Mouse (Mus musculus) megakaryocyte progenitor cell, adult 5-6 weeks (primary cell): Measurements from ENCODE around the gene Slc19a2. TPM values are rescaled to one million over a fixed set of nuclear protein-coding genes. Genes with fewer than 3 reads are reported as not detected.

Experiments used
- ATAC-seq: replicated peaks from 2 replicates; pipeline ENCODE4 v1.8.0; 2016; ENCODE audit warnings: mild to moderate bottlenecking, moderate TSS enrichment, inconsistent platforms; ENCODE audit not compliant: poor library complexity
- total RNA-seq, 2 experiments: library from RNA; stranded (forward) in 1 of 2; stranded (reverse) in 1 of 2; fragments of 157-497, 149-512 nt in 1 of 2; fragments of 200-1000 nt in 1 of 2; gene quantifications; 2 replicates each; pipeline versions ENCODE4 v1.2.3 to v1.2.4; 2015 to 2017

The Slc19a2 gene
- total RNA-seq, 2 experiments from 2014 or later: 4.4 to 10.3 TPM

DNA sequence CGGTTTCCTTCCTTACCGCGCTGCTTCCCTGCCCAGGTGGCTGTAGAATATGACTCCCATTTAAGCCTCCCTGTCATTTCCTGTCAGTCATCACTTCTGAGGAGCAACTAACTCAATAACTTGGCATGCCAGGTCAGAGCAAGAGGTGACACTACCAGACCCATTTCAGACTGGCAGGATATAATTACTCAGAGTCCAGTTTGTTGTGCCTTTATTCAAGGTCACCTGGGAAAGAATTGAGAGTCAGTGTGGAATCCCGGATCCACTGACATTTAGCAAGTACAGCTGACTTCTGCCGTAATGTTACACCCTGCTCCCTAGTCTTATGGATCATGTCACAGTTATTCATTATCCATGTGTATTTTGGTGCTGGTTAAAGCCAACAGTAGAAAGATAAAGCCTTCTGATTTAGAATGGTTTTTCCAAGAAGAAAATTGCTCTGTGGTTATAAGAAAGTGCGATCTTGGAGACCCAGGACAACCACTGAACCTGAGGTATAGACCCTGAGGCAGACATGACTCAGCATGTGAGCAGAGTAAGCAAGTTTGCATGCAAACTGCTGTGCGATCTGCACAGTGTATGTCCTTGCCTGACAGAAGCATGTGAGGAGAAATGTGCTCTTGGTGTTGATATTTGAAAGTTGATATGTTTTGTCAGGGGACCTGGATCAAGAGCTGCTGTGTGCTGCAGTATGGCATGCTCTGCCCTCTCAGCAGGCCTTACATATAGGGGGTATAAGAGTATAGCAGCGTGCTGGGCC lies 1.7 kb downstream of the Slc19a2 start:
- no peak for ATAC-seq

DNA sequence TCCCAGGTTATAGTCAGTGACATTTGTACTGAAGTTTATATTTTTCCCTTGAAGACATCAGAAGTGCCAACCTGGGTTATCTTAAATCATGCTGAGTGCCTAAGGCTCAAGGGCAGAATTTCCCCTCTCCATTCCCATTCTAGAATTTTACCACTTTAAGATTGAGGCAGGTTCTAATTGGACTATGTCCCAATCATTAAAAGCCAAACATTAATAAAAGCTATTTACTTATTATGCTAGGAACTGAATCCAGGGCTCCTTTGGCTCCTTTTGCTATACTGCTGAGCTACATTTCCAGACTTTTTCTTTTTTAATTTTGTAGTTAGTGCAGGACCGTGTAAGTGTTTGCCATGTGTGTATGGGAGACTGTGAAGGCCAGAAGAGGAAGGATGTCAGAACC lies 2.6 kb downstream of the Slc19a2 start:
- no peak for ATAC-seq

DNA sequence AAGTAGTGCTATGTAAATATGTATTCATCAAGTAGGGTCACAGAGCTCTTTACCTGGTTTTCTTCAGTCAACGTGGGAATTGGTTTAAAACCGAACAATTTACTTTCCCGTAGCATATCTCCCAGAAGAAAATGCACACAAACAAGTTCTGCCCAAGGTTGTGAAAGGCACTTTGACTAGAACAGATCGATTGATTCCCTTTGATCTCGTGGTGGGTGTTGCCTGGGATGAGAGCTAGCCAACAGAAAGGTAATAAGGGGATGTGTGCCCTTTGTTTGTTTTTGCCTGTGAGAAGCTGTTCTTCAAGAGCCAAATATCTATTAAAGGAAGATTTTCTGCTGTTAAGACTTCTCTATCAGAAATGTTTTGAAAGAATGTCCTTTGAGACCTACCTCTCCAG lies 3.7 kb downstream of the Slc19a2 start:
- ATAC-seq: no peak

DNA sequence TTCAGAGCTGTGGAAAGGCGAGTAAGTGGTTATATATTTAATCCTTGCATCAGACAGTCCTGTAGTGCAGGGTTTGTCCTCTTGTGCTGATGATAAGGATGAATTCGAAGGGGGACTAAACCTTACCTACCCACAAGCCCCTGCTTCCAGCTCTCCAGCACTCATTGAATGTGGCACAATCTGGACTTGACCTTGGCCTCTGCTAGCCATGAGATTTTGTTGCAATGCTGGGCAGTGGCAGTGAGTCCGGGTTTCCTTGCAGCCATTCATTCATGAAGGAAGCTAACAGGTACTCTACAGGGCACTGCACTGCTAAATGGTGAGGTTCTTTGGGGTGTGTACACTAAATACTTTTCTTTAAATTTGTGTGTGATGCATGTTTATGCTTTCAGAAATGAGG lies 6.0 kb downstream of the Slc19a2 start:
- ATAC-seq: no peak

DNA sequence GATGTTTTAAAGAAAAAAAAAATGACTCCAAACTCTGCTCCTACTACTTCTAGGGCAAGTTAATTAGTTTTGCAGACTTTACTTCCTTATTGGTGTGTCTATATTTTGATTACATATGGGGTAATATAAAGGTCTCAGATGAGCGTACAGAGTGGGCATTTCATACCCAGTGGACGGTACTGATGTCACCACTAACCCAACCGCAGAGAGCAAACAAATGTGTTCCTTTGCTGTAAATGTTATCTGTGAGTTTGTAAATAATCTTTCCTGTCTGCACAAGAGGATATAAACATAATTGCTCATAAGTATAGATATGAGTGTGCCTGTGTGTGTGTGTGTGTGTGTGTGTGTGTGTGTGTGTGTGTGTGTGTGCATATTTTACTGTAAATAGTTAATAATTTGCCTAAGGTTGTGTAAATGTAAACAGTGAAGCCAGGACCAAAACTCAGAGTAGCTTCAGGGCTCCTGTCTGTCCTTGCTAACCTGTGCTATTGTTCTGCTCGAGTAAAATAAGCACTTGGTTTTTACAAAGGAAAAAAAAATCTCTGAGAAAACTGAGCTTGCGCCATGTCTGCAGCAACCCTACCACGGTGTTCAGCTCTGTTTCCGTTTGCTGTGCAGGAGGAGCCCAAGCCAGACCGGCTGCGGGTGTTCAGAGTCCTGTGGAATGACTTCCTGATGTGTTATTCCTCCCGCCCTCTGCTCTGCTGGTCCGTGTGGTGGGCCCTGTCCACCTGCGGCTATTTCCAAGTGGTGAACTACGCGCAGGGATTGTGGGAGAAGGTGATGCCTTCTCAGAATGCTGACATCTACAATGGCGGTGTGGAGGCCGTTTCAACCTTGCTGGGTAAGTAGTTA lies 11.6 kb downstream of the Slc19a2 start:
- ATAC-seq: no peak

DNA sequence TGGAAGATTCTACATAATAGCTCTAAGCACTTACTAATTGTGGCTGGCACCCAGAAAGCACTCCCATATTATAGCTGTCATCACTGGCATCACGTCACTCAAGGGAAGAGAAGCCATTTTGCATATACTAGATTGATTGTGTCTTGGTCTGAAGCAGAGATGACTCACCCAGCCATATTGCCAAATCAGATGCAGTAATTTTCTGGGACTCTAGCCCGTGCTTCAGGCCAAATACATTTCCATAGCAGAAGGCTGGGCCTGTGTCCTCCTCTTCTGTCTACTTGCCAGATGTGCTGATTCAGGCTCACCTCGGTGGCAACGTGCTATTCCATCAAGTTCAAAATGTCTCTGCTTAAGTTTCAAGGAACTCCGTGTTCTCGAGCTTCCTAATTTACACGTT lies 12.7 kb downstream of the Slc19a2 start:
- no peak for ATAC-seq

- ATAC-seq: no peak
Measured at GRCm38 (mm10) chr1:164270941-164271340, 22.1 kb downstream of the Slc19a2 start.

GRCm38 (mm10) chr1:164273659-164274058 lies 24.8 kb downstream of the Slc19a2 start:
- ATAC-seq: no peak

DNA sequence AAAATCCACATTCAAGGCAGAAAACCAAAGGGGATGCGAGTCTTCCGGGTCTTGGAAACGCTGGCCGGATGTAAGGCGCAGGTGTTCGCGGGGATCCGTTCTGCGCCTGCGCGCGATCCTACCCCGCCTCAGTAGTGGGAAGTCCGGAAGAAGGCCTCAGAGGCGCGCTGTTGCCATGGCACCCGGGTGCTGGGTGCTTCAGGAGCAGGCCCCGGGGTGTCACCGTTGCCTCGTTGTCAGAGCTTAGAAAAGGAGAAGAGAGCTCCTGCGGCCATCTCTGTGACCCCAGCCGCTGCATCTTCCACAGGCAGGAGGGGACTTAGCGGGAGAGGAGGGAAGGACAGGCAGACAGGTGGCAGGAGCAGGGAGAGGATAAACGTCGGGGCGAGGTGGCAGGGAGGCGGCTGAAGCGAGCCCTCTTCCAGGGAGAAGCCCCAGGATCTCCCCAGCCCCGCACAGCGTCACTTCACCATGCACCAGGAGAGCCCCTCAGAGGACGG lies 26.7 kb downstream of the Slc19a2 start, which contains the start of gene Ccdc181:
Gene Ccdc181 (plus strand): TSS at position 131 of the 500 bp plus-strand sequence.
- peak; percentile 99 for ATAC-seq

- ATAC-seq: no peak
Measured at GRCm38 (mm10) chr1:164276552-164276951, 27.7 kb downstream of the Slc19a2 start.

DNA sequence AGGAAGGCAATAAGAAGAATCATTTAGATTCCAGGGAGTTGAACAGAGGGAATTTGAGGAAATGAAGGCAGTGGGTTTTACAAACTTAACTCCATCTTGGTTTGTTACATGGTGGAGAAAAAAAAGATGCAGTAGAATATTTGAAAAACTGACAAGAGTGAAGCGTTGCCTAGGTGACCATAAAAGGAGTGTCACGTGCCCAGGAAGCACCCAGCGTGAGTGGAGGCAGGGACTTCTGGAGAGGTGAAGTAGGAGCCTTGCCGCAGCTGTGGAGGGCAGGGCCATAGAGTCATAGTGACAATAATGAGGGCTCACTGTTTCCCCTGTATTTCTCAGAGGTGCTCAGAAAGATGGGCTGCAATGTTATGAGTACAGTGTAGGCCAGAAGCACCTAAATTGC lies 30.5 kb downstream of the Slc19a2 start:
- ATAC-seq: no peak

GRCm38 (mm10) chr1:164284007-164284406 lies 35.2 kb downstream of the Slc19a2 start:
- no peak for ATAC-seq

- no peak for ATAC-seq
Measured at GRCm38 (mm10) chr1:164287406-164287805, 38.6 kb downstream of the Slc19a2 start.

DNA sequence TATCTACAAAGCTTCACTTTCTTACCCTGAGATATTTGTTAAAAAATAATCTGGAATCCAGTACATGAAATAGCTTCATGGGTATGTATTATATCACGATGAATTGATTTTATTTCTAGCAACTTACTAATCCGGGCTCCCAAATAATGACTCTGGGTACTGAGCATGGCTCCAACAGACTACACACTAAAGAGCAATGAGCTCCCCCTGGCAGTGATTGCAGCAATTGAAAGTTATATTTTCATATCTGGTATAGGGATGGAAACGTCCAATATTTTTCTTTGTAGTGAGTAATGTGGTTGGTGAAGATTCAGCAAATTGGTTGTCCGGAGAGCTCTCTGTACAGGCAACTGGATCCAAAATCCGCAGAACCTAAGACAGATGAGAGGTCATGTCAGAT lies 43.2 kb downstream of the Slc19a2 start:
- no peak for ATAC-seq

- no peak for ATAC-seq
Measured at GRCm38 (mm10) chr1:164294071-164294470, 45.2 kb downstream of the Slc19a2 start.

DNA sequence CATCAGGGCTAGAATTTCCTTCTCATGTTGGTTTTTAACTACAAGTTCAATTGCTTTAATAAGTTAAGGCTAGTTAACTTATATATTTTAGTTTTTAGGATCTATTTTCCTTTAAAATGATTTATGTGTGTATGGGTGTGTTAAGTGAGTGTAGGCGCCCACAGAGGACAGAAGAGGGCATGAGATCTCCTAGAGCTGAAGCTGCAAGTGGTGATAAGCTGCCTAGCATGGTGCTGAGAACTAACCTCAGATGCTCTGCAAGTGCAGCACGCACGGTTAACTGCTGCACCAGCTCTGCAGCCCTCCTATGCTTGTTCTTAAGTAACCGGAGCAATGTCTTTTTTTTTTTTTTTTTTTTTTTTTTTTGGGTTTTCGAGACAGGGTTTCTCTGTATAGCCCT lies 47.6 kb downstream of the Slc19a2 start:
- peak; percentile 53 for ATAC-seq

DNA sequence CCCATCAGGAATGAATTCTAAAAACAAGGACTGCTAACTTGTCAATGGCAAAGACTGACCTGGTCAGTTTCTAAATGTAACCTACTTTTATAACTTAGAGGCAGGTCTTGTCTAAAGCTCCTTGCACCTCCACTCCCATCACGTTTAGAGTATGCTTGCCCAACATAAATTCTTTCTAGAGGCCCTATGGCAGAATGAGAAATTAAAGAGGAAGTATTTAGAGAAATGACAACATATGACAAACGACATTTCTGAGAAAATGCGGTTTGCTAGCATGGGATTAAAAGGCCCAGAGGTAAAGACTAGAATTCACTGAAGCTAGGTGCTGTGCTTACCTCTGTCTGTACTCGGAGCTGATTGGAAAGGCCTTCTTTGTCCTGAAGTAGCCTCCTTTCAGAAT lies 53.1 kb downstream of the Slc19a2 start:
- peak; percentile 67 for ATAC-seq

DNA sequence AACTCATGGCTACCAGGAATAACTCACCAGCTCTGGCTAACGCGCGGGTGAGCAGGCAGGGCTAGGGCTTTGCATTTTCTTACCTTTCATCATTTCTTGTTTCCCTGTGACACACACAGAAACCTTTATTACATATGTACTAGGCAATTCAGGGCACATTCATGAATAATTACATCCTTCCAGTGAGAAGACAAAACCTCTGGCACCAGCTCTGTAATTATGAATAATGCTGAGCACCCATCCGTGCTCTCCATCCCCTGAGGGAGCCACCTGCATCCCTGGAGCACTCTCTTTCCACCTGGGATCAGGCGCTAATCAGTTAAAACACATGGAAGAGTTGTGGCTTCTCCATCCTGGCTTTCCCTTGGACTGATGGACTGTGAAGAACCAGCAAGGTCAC lies 55.0 kb downstream of the Slc19a2 start, which contains the start of gene Nme7:
Gene Nme7 (plus strand): TSS at position 301 of the 400 bp plus-strand sequence.
- no peak for ATAC-seq

DNA sequence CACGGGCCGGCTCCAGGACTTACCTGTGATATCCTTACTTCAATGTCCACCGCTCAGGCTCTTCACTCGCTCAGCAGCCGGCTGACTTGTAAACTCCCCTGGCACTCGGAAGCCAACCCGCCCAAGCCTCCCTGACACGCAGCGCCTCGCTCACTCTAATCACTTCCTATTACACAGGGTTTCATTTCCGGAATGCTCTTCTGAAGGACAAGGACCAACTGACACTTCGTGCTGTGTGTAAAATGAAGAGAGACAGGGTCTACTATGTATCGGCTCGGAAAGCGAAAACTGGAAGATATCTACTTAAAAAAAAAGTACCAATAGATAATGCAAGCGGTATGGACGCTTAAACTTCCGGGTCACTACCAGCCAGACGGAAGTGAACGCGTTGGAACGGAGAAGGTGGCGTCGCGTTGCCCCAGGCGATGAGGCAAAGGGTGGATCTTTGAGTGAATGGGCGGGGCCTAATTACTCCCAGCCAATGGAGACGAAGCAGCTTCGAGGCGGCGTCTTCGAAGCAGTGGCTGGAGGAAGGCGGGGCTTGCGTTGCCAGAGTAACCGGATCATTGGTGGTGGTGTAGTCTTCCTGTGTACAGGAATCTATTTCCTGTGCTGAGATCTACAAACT lies 58.4 kb downstream of the Slc19a2 start, which contains the start of gene Blzf1:
Gene Blzf1 (minus strand): TSS at position 366 of the 628 bp plus-strand sequence.
- ATAC-seq: peak; percentile 97

- ATAC-seq: peak; percentile 12; the same call in 1 of the 2 replicates
Measured at GRCm38 (mm10) chr1:164307922-164308321, 59.1 kb downstream of the Slc19a2 start.

- no peak for ATAC-seq
Measured at GRCm38 (mm10) chr1:164314085-164314484, 65.2 kb downstream of the Slc19a2 start.
